Mouse (Mus musculus) embryonic facial prominence, embryonic 15.5 days (tissue): ENCODE data around the gene Gm20481. TPM values are rescaled to one million over a fixed set of nuclear protein-coding genes. Genes with fewer than 3 reads are reported as not detected.
"Not testable (repeated sequence)": the region's sequence is repeated elsewhere in the genome, so short reads cannot be mapped to it uniquely, and the experiment has no call there.

Source experiments
- ATAC-seq: fragments of 200-750 bp; cut with Nextera tagmentation; 2 replicates; pipeline ENCODE4 v1.8.0; 2017; ENCODE audit warnings: low read depth, moderate TSS enrichment; ENCODE audit not compliant: insufficient number of reproducible peaks, low FRiP score, low TSS enrichment
- H3K27ac ChIP-seq: fragments of 300-500 bp; sonication (generic); replicated peaks from 2 replicates; pipeline ENCODE4 v1.5.1; 2015; ENCODE audit warnings: mild to moderate bottlenecking, inconsistent platforms
- H3K27me3 ChIP-seq: fragments of 300-500 bp; sonication (generic); 2 replicates; pipeline ENCODE4 v1.6.1; 2015; ENCODE audit warnings: inconsistent platforms
- H3K36me3 ChIP-seq: fragments of 300-500 bp; sonication (generic); 2 replicates; pipeline ENCODE4 v1.6.1; 2015; ENCODE audit warnings: mild to moderate bottlenecking, inconsistent platforms
- H3K4me1 ChIP-seq: fragments of 300-500 bp; sonication (generic); 2 replicates; pipeline ENCODE4 v1.6.1; 2015; ENCODE audit warnings: inconsistent platforms
- H3K4me2 ChIP-seq: fragments of 300-500 bp; sonication (generic); replicated peaks from 2 replicates; pipeline ENCODE4 v1.6.1; 2015; ENCODE audit warnings: mild to moderate bottlenecking, inconsistent platforms
- H3K4me3 ChIP-seq: fragments of 300-500 bp; sonication (generic); replicated peaks from 2 replicates; pipeline ENCODE4 v1.5.1; 2015; ENCODE audit warnings: mild to moderate bottlenecking, inconsistent platforms
- H3K9ac ChIP-seq: fragments of 300-500 bp; sonication (generic); 2 replicates; pipeline ENCODE4 v1.6.1; 2015; ENCODE audit warnings: inconsistent platforms
- H3K9me3 ChIP-seq: fragments of 300-500 bp; sonication (generic); replicated peaks from 2 replicates; pipeline ENCODE4 v1.6.1; 2016; ENCODE audit warnings: inconsistent platforms
- WGBS: fragments of 180-500 bp; shearing (Covaris S2); methylation state at CpG from one replicate; pipeline ENCODE4 v1.1.7; 2015; 5-methylcytosine and 5-hydroxymethylcytosine counted together
- polyA plus RNA-seq: library from polyadenylated mRNA; unstranded; fragments of >200 nt; fragmentation: Nextera tagmentation; extraction: Ambion mirVana; gene quantifications from 2 replicates; pipeline ENCODE4 v1.2.1, GENCODE M21; 2015

Gm20481 gene
- polyA plus RNA-seq: not detected in 2 replicates

DNA sequence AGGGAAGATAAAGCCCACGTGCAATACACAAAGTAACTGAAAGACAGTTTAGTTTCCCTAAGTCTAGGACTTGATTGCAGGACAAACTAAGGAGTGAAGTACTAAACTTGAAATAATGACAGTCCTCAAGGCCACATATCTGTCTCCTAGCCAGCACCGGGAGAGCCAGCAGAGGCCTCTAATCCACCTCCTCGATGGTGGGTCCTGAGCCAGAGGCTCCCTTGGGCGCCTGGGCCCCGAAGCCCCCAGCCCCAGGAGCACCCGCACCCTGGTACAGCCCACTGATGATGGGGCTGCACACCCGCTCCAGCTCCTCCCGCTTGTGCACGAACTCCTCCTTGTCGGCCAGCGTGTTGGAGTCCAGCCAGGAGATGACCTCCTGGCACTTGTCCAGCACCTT is at the start of gene Gm20481:
Gene Gm20481, plus strand, starts transcription at position 91 of the 400 bp plus-strand sequence.
- not testable (repeated sequence) for H3K9ac ChIP-seq, H3K27ac ChIP-seq, H3K36me3 ChIP-seq, ATAC-seq, H3K4me3 ChIP-seq, H3K4me2 ChIP-seq, H3K9me3 ChIP-seq
- peaks cover 19% of the 10 kb centered on the region for H3K4me1 ChIP-seq
- 67% methylated on average over 8 of the region's 11 CpGs for WGBS
- H3K27me3 ChIP-seq: peaks cover 25% of the 10 kb centered on the region

DNA sequence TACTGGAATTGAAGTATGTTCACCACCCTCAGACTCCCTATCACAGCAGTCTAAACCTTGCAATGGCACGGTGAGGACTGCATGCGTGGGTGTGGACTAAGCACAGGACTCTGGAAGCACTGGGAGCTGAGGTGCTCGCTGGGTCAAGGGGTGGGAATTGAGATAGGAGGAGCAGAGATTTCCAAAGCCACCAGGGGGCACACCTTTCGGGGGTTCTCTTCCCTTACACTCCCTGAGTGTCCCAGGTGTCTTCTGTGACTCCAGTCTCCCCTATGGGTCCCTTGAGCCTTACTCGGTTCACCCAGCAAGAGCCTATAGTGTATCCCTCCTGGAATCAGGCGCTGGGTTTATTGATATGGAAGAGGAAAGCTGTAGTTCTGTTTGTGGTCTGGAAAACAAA is 46.8 kb upstream of the Gm20481 start:
- Histone ChIP-seq H3K36me3 (no peaks in the 10 kb centered on the region), H3K27ac (no peak overlapping the region), H3K27me3 (no peaks in the 10 kb centered on the region), H3K9me3 (no peaks in the 10 kb centered on the region), H3K4me2 (no peak overlapping the region), H3K4me1 (no peaks in the 10 kb centered on the region), H3K4me3 (no peak overlapping the region), H3K9ac (no peak overlapping the region)
- ATAC-seq: no peak
- 45% methylated on average over 6 of the region's 6 CpGs for WGBS

DNA sequence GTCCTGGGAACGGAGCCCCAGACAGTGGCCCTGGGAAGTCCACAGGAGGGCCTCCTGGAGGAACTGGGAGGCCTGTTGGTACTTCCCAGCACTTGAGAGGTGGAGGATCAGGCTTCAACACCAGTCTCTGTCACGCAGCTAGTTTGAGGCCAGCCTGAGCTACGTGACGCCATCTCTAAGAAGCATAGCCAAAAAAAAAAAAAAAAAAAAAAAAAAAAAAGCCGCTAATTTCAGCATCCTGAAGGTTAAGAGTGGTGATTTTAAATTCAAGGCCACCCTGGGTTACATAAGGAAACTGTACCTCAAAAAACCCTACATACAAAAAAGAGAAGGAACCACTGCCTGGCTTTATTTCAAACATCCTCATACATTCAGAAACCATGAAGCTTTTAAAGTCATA is 45.5 kb upstream of the Gm20481 start:
- no peak overlapping the region for H3K4me2 ChIP-seq
- ATAC-seq: no peak
- H3K9me3 ChIP-seq: no peaks in the 10 kb centered on the region
- H3K4me3 ChIP-seq: no peak overlapping the region
- H3K27ac ChIP-seq: no peak overlapping the region
- H3K9ac ChIP-seq: no peak overlapping the region
- H3K27me3 ChIP-seq: no peaks in the 10 kb centered on the region
- 64% methylated on average over 5 of the region's 5 CpGs for WGBS
- H3K4me1 ChIP-seq: no peaks in the 10 kb centered on the region
- no peaks in the 10 kb centered on the region for H3K36me3 ChIP-seq

DNA sequence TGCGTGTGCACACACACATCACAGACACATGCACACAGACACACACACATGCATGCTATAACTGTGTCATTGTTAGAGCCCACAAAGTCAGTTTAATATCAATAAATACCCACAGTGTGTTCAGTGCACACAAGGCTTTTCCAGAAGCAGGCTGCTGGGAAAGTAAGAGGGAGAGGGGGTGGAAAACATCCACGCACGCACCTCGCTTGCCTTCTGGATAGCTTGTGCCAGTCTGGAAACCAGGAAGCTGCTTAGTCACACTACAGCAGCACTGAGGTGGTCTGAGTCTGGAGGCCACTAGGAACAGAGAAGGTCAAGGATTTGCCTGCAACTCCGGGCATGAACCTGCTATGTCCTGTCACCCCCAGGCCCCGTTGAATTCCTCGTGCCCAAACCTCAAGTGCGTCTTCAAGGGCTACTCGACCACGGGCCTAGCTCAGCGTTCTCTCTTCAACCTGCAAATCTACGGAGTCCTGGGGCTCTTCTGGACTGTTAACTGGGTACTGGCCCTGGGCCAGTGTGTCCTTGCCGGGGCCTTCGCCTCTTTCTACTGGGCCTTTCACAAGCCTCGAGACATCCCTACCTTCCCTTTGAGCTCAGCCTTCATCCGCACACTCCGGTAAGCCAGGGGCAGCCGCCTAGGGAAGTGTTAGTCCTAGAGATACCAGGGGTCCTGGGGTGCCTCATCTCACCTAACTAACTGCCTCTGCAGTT is 42.2 kb upstream of the Gm20481 start:
- H3K27me3 ChIP-seq: no peaks in the 10 kb centered on the region
- 84% methylated on average over 18 of the region's 18 CpGs for WGBS
- no peak for ATAC-seq
- H3K4me3 ChIP-seq: no peak overlapping the region
- H3K9me3 ChIP-seq: no peaks in the 10 kb centered on the region
- no peaks in the 10 kb centered on the region for H3K36me3 ChIP-seq
- peaks cover 13% of the 10 kb centered on the region for H3K4me1 ChIP-seq
- no peak overlapping the region for H3K27ac ChIP-seq
- H3K9ac ChIP-seq: no peak overlapping the region
- H3K4me2 ChIP-seq: no peak overlapping the region

DNA sequence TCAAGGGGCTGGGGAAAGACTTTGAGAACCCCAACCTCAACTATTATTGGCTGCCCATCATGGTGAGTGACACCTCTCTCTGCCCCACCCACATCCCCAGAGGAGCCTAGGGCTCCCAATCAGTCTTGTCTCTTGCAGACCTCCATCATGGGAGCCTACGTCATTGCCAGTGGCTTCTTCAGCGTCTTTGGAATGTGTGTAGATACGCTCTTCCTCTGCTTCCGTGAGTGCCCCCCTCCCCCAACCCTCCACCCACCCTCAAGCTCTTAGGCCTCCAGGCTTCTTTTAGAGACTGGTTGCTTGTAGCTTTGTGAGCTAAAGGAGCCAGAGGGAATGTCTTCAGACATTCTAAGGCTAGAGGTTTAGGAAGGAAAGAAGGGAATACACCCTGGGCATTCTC is 40.9 kb upstream of the Gm20481 start:
- Histone ChIP-seq H3K27ac (no peak overlapping the region), H3K9ac (no peak overlapping the region), H3K4me1 (peaks cover 14% of the 10 kb centered on the region), H3K4me3 (no peak overlapping the region), H3K27me3 (no peaks in the 10 kb centered on the region), H3K4me2 (no peak overlapping the region), H3K36me3 (no peaks in the 10 kb centered on the region), H3K9me3 (no peaks in the 10 kb centered on the region)
- WGBS: 50% methylated on average over 4 of the region's 4 CpGs
- no peak for ATAC-seq

DNA sequence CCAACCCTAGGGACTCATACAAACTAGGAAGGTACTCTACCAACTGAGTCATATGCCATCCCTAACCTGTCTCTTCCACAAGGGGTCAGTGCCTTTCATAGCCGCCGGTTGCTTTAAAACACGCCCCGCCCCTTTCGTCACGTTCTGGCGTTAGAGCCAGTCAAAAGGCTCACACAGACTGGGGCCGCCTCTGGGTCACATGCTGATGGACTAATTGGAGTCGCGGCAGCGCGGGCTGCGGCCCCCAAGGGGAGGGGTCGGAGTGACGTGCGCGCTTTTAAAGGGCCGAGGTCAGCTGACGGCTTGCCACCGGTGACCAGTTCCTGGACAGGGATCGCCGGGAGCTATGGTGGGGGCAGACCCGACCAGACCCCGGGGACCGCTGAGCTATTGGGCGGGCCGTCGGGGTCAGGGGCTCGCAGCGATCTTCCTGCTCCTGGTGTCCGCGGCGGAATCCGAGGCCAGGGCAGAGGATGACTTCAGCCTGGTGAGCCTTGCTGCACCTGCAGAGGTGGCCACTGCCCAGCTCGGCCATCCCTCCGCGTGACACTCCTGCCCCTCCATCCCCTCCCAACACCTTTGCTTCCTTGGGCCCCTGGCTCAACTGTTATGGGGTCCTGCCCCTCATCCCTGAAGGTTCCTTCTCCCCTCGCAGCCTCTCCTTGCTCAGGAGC is 38.5 kb upstream of the Gm20481 start, which contains the start of gene Neu1:
Gene Neu1, plus strand, starts transcription at position 193 of the 674 bp plus-strand sequence.
- under 1% methylated on average over 38 of the region's 38 CpGs for WGBS
- peak; percentile 95 for ATAC-seq
- peak within 1 kb of the TSS; percentile 84 for H3K4me3 ChIP-seq
- H3K4me1 ChIP-seq: peaks cover 24% of the 10 kb centered on the region
- no peaks in the 10 kb centered on the region for H3K27me3 ChIP-seq
- H3K4me2 ChIP-seq: peak within 1 kb of the TSS; percentile 94
- H3K27ac ChIP-seq: peak within 1 kb of the TSS; percentile 48; the same call in 1 of the 2 replicates
- no peaks in the 10 kb centered on the region for H3K9me3 ChIP-seq
- H3K9ac ChIP-seq: peak within 1 kb of the TSS; percentile 69
- 0 out of 2 replicates have a peak, but pooled peaks cover 7% of the 10 kb centered on the region for H3K36me3 ChIP-seq

DNA sequence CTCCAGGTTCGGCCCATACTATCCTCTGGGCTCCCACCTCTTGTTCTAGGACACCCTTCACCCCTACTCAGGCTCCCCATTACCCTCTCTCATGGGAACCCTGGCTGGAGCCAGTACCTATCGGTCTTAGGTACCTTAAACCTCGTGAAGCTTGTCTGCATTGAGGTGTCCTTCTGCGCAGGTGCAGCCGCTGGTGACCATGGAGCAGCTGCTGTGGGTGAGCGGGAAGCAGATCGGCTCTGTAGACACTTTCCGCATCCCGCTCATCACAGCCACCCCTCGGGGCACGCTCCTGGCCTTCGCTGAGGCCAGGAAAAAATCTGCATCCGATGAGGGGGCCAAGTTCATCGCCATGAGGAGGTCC is 38.0 kb upstream of the Gm20481 start:
- no peak for ATAC-seq

DNA sequence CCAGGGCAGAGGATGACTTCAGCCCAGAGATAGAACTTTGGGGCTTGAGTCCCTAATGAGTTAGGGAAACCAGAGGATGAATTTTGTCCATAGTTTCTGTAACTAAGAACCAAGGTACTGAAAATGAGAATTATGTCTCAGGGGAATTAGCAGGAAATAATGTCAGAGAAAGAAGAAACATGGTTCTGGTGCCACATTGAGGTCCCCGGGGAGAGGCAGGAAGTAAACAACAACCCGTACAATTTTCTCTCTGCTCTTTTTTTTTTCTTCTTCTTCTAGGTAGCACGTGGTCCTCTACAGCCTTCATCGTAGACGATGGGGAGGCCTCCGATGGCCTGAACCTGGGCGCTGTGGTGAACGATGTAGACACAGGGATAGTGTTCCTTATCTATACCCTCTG is 37.4 kb upstream of the Gm20481 start:
- no peak for ATAC-seq
- 85% methylated on average over 8 of the region's 8 CpGs for WGBS
- H3K4me2 ChIP-seq: peak overlapping the region; percentile 94

More for the DNA sequence above, 38.0 kb upstream of the Gm20481 start:
- no peaks in the 10 kb centered on the region for H3K27me3 ChIP-seq
- H3K4me2 ChIP-seq: peak overlapping the region; percentile 94
- WGBS: 14% methylated on average over 14 of the region's 14 CpGs
- H3K4me3 ChIP-seq: peak overlapping the region; percentile 84
- peak overlapping the region; percentile 69 for H3K9ac ChIP-seq
- H3K9me3 ChIP-seq: no peaks in the 10 kb centered on the region
- peaks cover 24% of the 10 kb centered on the region for H3K4me1 ChIP-seq
- H3K27ac ChIP-seq: no peak overlapping the region
- H3K36me3 ChIP-seq: 0 out of 2 replicates have a peak, but pooled peaks cover 7% of the 10 kb centered on the region

DNA sequence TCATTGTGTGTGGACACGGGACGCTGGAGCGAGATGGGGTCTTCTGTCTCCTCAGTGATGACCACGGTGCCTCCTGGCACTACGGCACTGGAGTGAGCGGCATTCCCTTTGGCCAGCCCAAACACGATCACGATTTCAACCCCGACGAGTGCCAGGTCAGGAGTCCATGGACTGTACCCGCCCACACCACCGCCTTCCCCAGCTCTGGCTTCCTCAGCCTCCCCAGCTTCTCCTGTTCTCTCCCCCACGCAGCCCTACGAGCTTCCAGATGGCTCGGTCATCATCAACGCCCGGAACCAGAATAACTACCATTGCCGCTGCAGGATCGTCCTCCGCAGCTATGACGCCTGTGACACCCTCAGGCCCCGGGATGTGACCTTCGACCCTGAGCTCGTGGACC is 35.7 kb upstream of the Gm20481 start:
- no peak overlapping the region for H3K9ac ChIP-seq
- H3K27me3 ChIP-seq: no peaks in the 10 kb centered on the region
- H3K4me1 ChIP-seq: peaks cover 24% of the 10 kb centered on the region
- H3K27ac ChIP-seq: no peak overlapping the region
- no peaks in the 10 kb centered on the region for H3K9me3 ChIP-seq
- no peak overlapping the region for H3K4me3 ChIP-seq
- no peak for ATAC-seq
- WGBS: 46% methylated on average over 24 of the region's 24 CpGs
- H3K36me3 ChIP-seq: 0 out of 2 replicates have a peak, but pooled peaks cover 7% of the 10 kb centered on the region
- H3K4me2 ChIP-seq: no peak overlapping the region

More for the DNA sequence above, 37.4 kb upstream of the Gm20481 start:
- H3K9me3 ChIP-seq: no peaks in the 10 kb centered on the region
- peak overlapping the region; percentile 84 for H3K4me3 ChIP-seq
- peak overlapping the region; percentile 69; the same call in 1 of the 2 replicates for H3K9ac ChIP-seq
- no peaks in the 10 kb centered on the region for H3K27me3 ChIP-seq
- H3K36me3 ChIP-seq: 0 out of 2 replicates have a peak, but pooled peaks cover 7% of the 10 kb centered on the region
- peaks cover 24% of the 10 kb centered on the region for H3K4me1 ChIP-seq
- no peak overlapping the region for H3K27ac ChIP-seq

DNA sequence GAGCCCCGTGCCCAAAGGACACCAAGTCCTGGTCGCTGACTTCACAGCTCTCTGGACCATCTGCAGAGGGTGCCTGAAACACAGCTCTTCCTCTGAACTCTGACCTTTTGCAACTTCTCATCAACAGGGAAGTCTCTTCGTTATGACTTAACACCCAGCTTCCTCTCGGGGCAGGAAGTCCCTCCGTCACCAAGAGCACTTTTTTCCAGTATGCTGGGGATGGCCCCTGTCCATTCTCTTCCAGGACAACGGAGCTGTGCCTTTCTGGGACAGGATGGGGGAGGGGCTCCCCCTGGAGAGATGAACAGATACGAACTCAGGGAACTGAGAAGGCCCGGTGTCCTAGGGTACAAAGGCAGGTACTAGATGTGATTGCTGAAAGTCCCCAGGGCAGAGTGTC is 34.9 kb upstream of the Gm20481 start:
- Histone ChIP-seq H3K36me3 (0 out of 2 replicates have a peak, but pooled peaks cover 7% of the 10 kb centered on the region), H3K4me1 (peaks cover 24% of the 10 kb centered on the region), H3K27me3 (no peaks in the 10 kb centered on the region), H3K9me3 (no peaks in the 10 kb centered on the region), H3K4me2 (no peak overlapping the region), H3K4me3 (no peak overlapping the region), H3K27ac (no peak overlapping the region), H3K9ac (no peak overlapping the region)
- WGBS: 32% methylated on average over 8 of the region's 8 CpGs
- ATAC-seq: no peak

DNA sequence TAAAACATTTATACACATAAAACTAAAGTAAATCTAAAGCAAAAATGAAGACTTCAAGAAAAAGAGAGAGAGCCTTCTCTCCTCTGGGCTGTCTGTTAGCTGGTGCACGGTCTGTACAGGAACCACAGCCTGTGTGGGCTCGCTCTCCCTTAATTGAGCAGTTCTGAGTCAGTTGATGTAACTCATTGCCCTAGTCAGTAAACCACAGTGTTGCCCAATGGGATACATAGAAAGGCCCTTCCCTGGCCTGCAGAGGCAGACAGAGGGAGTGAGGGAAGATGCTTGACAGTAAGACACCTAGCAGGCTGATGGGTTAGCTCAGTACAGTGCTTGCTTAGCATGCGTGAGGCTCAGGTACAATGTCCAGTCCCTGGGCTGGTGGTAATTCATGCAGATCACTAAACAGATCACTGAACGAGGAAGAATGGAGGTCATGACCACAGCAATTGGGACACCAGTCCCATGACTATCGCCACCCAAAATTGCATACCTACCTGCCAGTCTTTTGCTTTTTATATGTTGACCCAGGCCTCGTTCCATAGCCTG is 31.7 kb upstream of the Gm20481 start:
- 76% methylated on average over 6 of the region's 6 CpGs for WGBS
- Histone ChIP-seq H3K27ac (no peak overlapping the region), H3K4me3 (no peak overlapping the region), H3K36me3 (0 out of 2 replicates have a peak, but pooled peaks cover 7% of the 10 kb centered on the region), H3K9ac (no peak overlapping the region), H3K4me1 (peaks cover 17% of the 10 kb centered on the region), H3K9me3 (no peaks in the 10 kb centered on the region), H3K4me2 (no peak overlapping the region), H3K27me3 (no peaks in the 10 kb centered on the region)
- ATAC-seq: no peak
